Mouse (Mus musculus) megakaryocyte, embryonic 14.5 days (primary cell): ENCODE data around the gene Bfar. TPM values are rescaled to one million over a fixed set of nuclear protein-coding genes. Genes with fewer than 3 reads are reported as not detected.
"Not testable (repeated sequence)": the region's sequence is repeated elsewhere in the genome, so short reads cannot be mapped to it uniquely, and the experiment has no call there.

Experiments
- H3K27me3 ChIP-seq: replicated peaks from 2 replicates; pipeline ENCODE3; 2012; ENCODE audit warnings: inconsistent platforms
- H3K36me3 ChIP-seq: replicated peaks from 2 replicates; pipeline ENCODE3; 2012; ENCODE audit warnings: low read length, inconsistent platforms, mixed read lengths
- H3K4me1 ChIP-seq: 2 replicates; pipeline ENCODE4 v1.6.1; 2012; ENCODE audit warnings: inconsistent platforms
- H3K4me3 ChIP-seq: replicated peaks from 2 replicates; pipeline ENCODE3; 2012; ENCODE audit warnings: moderate library complexity, mild to moderate bottlenecking, inconsistent platforms
- H3K9me3 ChIP-seq: 2 replicates; pipeline ENCODE4 v1.6.1; 2012; ENCODE audit warnings: inconsistent platforms
- FLI1 ChIP-seq: IDR thresholded peaks from 2 replicates; pipeline ENCODE4 v1.6.1; 2012; ENCODE audit warnings: low read length, inconsistent platforms, mixed read lengths
- GATA1 ChIP-seq: IDR thresholded peaks from 3 replicates; pipeline ENCODE4 v1.6.1; 2012; ENCODE audit warnings: mixed read lengths, low read length, inconsistent platforms, borderline replicate concordance
- polyA plus RNA-seq: library from polyadenylated mRNA; stranded (reverse); fragments of >175 nt; gene quantifications from 2 replicates; pipeline ENCODE4 v1.2.3, GENCODE M21; 2012; ENCODE audit warnings: low replicate concordance; ENCODE audit not compliant: insufficient read depth

Bfar gene
- polyA plus RNA-seq = 2.6 TPM in 1 of 2 replicates, not detected in the other

DNA sequence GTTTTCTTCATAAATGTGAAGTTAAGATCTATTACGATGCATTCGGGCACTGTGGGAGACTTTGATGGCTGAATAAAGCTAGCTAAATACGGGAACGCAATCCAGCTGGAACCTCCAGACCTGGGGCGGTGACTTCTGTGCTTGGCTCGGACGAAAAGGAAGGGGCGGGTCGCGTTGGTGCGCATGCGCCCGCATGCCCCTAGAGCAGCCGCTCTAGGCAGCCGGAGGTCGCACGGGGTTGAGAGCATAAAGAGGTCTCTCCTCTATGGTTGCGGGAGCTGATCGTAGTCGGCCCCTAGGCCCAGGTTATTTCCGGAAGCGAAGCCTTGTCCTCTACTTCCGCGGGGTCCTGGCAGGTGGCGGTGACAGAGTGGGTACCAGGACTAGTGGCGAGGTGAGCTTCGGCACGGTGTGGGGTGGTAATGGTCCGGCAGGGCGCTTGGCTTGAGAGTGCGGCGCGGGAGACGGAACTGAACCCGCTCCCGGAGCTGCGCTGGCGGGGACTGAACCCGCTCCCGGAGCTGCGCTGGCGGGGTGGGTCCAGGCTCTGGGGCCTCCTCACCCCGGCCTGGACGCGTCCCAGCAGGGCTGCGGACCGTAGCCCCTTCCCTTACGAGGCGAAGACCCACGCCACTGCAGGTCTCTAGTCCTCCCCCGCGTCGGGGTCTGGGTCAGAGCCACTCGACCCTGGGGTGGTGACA lies at the start of gene Bfar, which contains the start of gene 3110001I22Rik:
Gene Bfar (plus strand): TSS at position 174 of the 701 bp plus-strand sequence.
Gene 3110001I22Rik (plus strand): TSS at position 245 of the 701 bp plus-strand sequence.
- TF ChIP-seq FLI1 (no peak), GATA1 (no peak)
- no peaks in the 10 kb centered on the region for H3K27me3 ChIP-seq
- H3K4me3 ChIP-seq = peak within 1 kb of the TSS; percentile 99
- H3K4me1 ChIP-seq = peaks cover 51% of the 10 kb centered on the region
- no peaks in the 10 kb centered on the region for H3K9me3 ChIP-seq
- peaks cover 29% of the 10 kb centered on the region for H3K36me3 ChIP-seq

DNA sequence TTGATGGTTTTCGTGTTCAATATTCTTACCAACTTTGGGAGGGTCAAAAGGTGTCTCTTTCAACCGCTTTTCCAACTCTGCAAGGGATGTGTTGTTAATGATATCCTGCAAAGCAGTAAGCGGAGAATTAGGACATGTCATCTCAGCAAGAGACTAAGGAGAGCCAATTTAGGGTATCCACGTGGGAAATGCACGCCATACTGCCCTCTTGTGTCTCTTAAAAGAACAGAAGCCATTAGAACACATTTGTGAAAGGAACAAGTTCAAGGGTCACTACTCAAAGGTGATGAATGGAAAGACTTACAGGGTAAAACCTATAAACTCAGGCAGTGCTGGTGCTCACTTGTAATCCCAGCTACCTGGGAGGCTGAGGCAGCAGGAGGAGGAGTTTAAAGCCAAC lies 43.3 kb upstream of the Bfar start:
- Histone ChIP-seq H3K9me3 (no peaks in the 10 kb centered on the region), H3K36me3 (peaks cover 95% of the 10 kb centered on the region), H3K4me3 (no peak overlapping the region), H3K4me1 (peaks cover 6% of the 10 kb centered on the region; the same call in 1 of the 2 replicates), H3K27me3 (no peaks in the 10 kb centered on the region)
- TF ChIP-seq GATA1 (no peak), FLI1 (no peak)

DNA sequence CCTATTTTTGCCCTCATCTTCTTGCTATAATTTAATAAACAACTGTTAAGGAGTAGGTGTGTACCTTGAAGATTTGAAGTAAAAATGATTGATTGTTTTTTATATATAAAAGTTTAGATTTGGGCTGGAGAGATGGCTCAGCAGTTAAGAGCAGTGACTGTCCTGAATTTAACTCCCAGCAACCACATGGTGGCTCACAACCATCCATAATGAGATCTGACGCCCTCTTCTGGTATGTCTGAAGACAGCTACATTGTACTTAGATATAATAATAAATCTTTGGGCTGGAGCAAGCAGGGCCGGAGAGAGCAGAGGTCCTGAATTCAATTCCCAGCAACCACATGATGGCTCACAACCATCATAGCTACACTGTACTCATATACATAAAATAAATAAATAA lies 33.5 kb upstream of the Bfar start:
- not testable (repeated sequence) for H3K9me3 ChIP-seq, H3K4me3 ChIP-seq, H3K27me3 ChIP-seq, H3K4me1 ChIP-seq
- peaks cover 85% of the 10 kb centered on the region for H3K36me3 ChIP-seq

DNA sequence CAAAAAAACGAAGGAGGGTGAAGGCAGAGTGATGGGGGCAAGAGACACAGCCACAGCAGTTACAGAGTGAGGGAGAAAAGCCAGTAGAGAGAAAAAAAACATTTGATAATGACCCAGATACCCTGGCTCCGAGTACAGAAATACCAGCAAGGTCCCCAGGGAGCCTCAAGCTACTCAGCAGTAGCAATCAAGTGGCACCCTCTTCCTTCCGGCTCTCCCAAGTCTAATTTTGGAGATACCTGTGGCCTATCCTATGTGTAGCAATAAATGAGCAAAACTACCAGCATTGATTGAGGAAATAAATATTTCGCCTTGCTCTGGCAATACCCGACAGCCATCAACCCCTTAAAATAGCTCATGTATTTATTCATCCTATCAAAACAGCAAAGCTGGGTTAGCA lies 32.1 kb upstream of the Bfar start:
- Histone ChIP-seq H3K36me3 (peaks cover 85% of the 10 kb centered on the region), H3K4me1 (peaks cover 6% of the 10 kb centered on the region; the same call in 1 of the 2 replicates), H3K9me3 (no peaks in the 10 kb centered on the region), H3K27me3 (no peaks in the 10 kb centered on the region), H3K4me3 (no peak overlapping the region)
- no peak for TF ChIP-seq FLI1
- TF ChIP-seq GATA1 = no peak

DNA sequence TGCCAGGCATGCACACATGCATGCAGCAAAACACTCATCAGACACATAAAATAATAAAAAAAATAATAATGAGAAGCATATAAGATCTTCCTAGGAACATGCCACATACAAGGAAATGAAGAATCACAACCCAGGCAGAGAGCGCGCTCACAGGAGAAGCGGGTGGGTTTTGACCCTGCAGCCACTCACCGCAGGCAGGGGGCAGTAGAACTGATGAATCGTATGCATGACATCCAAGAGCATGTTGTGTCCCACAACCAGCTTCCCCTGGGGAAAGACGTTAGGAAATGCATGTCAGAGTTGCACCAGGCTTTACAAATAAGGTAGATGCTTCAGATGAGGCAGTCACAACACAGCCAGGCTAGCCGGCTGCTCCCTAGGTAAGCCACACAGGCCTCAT lies 31.6 kb upstream of the Bfar start:
- H3K9me3 ChIP-seq = no peaks in the 10 kb centered on the region
- no peaks in the 10 kb centered on the region for H3K27me3 ChIP-seq
- no peak overlapping the region for H3K4me3 ChIP-seq
- H3K36me3 ChIP-seq = peaks cover 85% of the 10 kb centered on the region
- H3K4me1 ChIP-seq = peaks cover 6% of the 10 kb centered on the region; the same call in 1 of the 2 replicates
- TF ChIP-seq GATA1 (no peak), FLI1 (no peak)

DNA sequence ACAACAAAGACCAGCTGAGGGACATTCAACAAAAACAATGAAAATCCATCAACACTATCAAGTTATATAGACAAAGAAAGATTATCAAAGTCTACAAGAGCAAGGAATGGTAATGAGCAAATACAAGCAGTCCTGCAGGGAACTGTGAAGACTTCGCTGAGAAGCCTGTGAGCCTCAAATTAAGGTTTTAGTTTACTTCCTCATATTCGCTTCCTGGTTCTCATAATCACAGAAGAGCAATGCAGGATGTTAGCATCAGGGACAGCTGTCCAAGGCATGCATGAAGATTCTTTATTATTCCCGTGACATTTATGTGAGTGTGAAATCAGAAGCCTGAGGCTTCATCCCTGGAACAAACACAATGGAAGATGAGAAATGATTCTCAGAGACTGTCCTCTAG lies 27.2 kb upstream of the Bfar start:
- H3K4me1 ChIP-seq = no peaks in the 10 kb centered on the region
- no peaks in the 10 kb centered on the region for H3K27me3 ChIP-seq
- TF ChIP-seq GATA1 (no peak), FLI1 (no peak)
- peaks cover 82% of the 10 kb centered on the region for H3K36me3 ChIP-seq
- no peaks in the 10 kb centered on the region for H3K9me3 ChIP-seq
- H3K4me3 ChIP-seq = no peak overlapping the region

DNA sequence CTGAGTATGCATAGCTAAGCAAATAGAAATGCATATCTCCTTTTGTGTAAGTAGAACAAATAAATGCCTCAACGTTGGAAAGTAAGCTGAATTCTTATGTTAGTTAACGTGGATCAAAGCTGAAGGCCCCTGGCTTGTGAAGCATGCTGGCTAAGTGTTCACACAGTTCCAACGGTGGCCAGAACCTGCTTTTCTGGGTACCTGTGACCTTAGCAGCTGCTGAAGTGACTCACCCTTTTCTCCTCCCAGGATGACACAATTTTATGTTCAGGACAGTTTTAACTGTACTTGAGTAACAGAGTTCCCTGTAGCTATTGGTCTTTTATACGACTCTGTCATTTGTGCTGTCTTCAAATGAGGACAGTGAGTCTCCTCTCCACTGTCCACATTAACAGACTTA lies 25.7 kb upstream of the Bfar start:
- H3K4me1 ChIP-seq = no peaks in the 10 kb centered on the region
- H3K27me3 ChIP-seq = no peaks in the 10 kb centered on the region
- no peak for TF ChIP-seq GATA1
- no peak for TF ChIP-seq FLI1
- no peaks in the 10 kb centered on the region for H3K9me3 ChIP-seq
- peaks cover 85% of the 10 kb centered on the region for H3K36me3 ChIP-seq
- H3K4me3 ChIP-seq = no peak overlapping the region

DNA sequence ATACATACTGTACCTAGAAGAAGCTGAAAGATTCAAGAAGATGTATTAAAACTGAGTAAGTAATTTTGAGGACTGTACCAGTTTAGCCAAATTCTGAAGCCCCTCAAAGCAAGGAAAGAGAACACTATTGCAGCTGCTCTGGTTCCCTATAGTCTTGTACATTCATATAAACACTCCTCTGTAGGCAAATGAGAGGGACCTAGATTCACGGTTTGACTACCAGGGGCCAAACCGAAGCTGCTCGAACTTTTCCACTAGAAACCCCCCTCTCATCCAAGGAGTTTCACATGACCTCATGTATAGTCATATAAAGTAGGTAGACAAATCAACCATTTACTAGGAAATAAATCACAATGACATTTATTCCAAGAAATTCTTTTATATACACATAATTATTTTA lies 12.8 kb upstream of the Bfar start:
- no peak for TF ChIP-seq FLI1
- TF ChIP-seq GATA1 = no peak

DNA sequence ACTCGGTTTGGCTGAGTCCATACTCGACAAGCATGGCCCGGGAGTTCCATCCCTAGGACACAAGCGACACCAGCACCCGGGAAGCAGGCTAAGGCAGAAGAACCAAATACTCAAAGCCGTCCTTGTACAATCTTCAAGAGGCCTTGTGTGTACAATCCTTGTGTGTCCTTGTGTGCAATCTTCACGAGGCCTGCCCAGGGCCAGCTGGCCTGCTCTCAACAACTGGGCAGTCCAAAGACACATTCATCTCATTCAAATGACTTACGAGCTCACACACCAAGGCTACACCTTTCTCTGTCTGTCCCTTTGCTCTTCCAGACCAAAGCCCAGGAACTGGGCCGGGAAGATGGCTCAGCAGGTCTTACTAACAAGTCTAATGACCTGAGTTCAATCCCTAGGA lies 10.9 kb upstream of the Bfar start:
- no peaks in the 10 kb centered on the region for H3K9me3 ChIP-seq
- H3K27me3 ChIP-seq = no peaks in the 10 kb centered on the region
- peaks cover 6% of the 10 kb centered on the region; the same call in 1 of the 2 replicates for H3K4me1 ChIP-seq
- TF ChIP-seq GATA1 (no peak), FLI1 (no peak)
- H3K4me3 ChIP-seq = no peak overlapping the region
- peaks cover 85% of the 10 kb centered on the region for H3K36me3 ChIP-seq

More for the DNA sequence above, 12.8 kb upstream of the Bfar start:
- peaks cover 6% of the 10 kb centered on the region; the same call in 1 of the 2 replicates for H3K4me1 ChIP-seq
- H3K27me3 ChIP-seq = no peaks in the 10 kb centered on the region
- no peak overlapping the region for H3K4me3 ChIP-seq
- H3K36me3 ChIP-seq = peaks cover 87% of the 10 kb centered on the region
- H3K9me3 ChIP-seq = no peaks in the 10 kb centered on the region

DNA sequence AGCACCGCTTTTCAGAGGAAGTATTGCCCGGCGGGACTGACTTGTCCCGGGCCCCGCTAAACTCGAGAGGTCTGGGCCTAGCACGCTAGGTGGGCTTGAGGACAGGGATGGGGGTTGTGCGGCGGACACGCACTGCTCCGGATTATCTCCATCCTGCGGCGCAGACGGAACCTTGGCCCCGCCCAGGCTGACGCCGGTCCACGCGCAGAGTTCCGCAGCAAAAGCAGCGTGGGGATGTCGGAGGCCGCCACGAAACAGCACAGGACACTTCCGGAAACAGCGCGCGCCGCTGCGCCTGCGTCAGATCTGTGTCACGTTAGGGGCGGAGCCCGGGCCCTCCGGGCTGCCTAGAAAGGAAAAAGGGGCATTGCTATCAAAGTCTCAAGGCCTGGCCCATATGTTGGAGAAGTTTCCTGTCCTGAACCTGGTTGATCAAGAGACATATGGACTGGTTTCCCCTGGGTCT lies 3.7 kb upstream of the Bfar start, which contains the start of gene Parn:
Gene Parn (minus strand): TSS at position 293 of the 466 bp plus-strand sequence.
- no peaks in the 10 kb centered on the region for H3K27me3 ChIP-seq
- H3K4me1 ChIP-seq = peaks cover 41% of the 10 kb centered on the region
- no peak for TF ChIP-seq GATA1
- 0 out of 2 replicates have a peak, but pooled peaks have one; percentile 46 for TF ChIP-seq FLI1
- peaks cover 41% of the 10 kb centered on the region for H3K36me3 ChIP-seq
- peak within 1 kb of the TSS; percentile 96 for H3K4me3 ChIP-seq
- no peaks in the 10 kb centered on the region for H3K9me3 ChIP-seq
